Mouse (Mus musculus) testis, postnatal 10 days (tissue): Measurements from ENCODE around the gene Hsd17b12.
A peak's percentile ranks its signal among the peaks of the same experiment; 100 is the strongest.

Experiments
- DNase-seq: peaks from one replicate; pipeline ENCODE4 v3.0.0; 2021; ENCODE audit warnings: low spot score

Hsd17b12 gene

GRCm38 (mm10) chr2:94069482-94069881 is 88.3 kb downstream of the Hsd17b12 start:
- DNase-seq = no peak

- DNase-seq = no peak
These were observed 91.1 kb downstream of the Hsd17b12 start for GRCm38 (mm10) chr2:94066540-94067135.

- no peak for DNase-seq
These were observed 91.6 kb downstream of the Hsd17b12 start for GRCm38 (mm10) chr2:94066120-94066519.

- DNase-seq = no peak
These were observed 95.0 kb downstream of the Hsd17b12 start for GRCm38 (mm10) chr2:94062791-94063190.

GRCm38 (mm10) chr2:94059459-94059858 is 98.3 kb downstream of the Hsd17b12 start:
- peak; percentile 57 for DNase-seq

GRCm38 (mm10) chr2:94054813-94055212 is 103.0 kb downstream of the Hsd17b12 start:
- DNase-seq = no peak

- no peak for DNase-seq
These were observed 105.8 kb downstream of the Hsd17b12 start for GRCm38 (mm10) chr2:94051952-94052351.

- no peak for DNase-seq
These were observed 106.9 kb downstream of the Hsd17b12 start for GRCm38 (mm10) chr2:94050901-94051300.

- no peak for DNase-seq
These were observed 108.1 kb downstream of the Hsd17b12 start for GRCm38 (mm10) chr2:94049471-94050176.

- DNase-seq = no peak
These were observed 108.9 kb downstream of the Hsd17b12 start for GRCm38 (mm10) chr2:94048733-94049470.

- DNase-seq = no peak
These were observed 109.5 kb downstream of the Hsd17b12 start for GRCm38 (mm10) chr2:94048271-94048670.

GRCm38 (mm10) chr2:94045411-94046090 is 112.2 kb downstream of the Hsd17b12 start:
- DNase-seq = no peak

GRCm38 (mm10) chr2:94044174-94044573 is 113.6 kb downstream of the Hsd17b12 start:
- DNase-seq = no peak

- DNase-seq = no peak
These were observed 114.1 kb downstream of the Hsd17b12 start for GRCm38 (mm10) chr2:94043662-94044061.

- DNase-seq = no peak
These were observed 115.3 kb downstream of the Hsd17b12 start for GRCm38 (mm10) chr2:94042461-94042860.

GRCm38 (mm10) chr2:94040391-94041125 is 117.2 kb downstream of the Hsd17b12 start:
- DNase-seq = no peak

- DNase-seq = peak; percentile 77
These were observed 122.1 kb downstream of the Hsd17b12 start for GRCm38 (mm10) chr2:94035428-94036331.

GRCm38 (mm10) chr2:94030602-94031001 is 127.2 kb downstream of the Hsd17b12 start:
- no peak for DNase-seq

- no peak for DNase-seq
These were observed 133.1 kb downstream of the Hsd17b12 start for GRCm38 (mm10) chr2:94024637-94025036.
